Mouse (Mus musculus): Measurements from ENCODE around the gene E430018J23Rik.

DNA sequence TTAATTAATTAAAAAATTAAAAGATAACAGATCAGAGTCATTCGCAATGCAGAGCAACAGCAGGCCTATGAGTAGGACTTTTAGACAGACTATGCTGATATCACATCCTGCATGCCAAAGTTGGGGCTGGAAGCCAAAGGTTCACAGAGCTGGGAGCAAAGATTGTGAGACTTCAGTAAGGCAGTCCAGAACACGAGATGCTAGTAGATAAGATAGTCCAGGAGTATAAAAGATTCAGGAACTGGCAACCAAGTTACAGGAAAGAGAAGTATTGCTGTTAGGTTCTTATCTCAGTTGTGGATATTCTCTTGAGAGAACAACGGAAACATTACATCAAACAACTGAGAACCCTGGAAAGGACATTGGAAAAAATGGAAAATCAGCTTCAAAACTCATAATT lies 32.9 kb upstream of the E430018J23Rik start:
- TF ChIP-seq CTCF (IDR thresholded peaks at IDR 0.05; ENCODE audit: low read depth) (no peak), EP300 (optimal IDR thresholded peaks at IDR 0.05) (no peak)
